Mouse (Mus musculus): ENCODE measurements around the gene Parm1.

Gene Parm1

DNA sequence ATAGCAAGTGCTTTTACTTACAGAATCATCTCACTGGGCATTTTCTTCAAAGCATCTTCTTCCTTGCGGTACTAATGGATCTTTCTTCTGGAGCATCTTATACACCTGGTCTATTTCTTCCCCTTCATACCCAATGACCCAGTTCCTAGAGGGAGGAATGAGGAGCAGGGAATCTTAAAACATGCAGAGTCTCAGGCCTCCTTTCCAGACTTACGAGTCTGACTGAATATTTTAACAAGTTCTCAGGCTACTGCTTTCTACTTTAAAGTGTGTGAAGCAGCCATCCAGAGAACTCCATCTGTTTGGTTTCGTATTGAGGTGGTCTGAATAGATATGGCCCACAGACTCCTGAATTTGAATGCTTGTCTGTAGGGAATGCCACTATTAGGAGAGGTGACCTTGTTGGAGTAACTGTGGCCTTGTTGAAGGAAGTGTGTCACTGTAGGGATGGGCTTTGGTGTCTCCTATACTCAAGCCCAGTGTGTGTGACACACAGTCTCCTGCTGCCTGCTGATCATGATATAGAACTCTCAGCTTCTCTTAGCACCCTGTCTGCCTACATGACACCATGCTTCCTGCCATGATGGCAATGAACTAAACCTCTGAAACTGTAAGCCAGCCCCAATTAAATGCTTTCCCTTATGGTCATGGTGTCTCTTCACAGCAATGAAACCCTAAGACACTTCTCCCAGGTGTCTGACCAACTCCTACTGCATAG is 137.1 kb downstream of the Parm1 start:
- DNase-seq (ENCODE audit: low read depth), result no peak

DNA sequence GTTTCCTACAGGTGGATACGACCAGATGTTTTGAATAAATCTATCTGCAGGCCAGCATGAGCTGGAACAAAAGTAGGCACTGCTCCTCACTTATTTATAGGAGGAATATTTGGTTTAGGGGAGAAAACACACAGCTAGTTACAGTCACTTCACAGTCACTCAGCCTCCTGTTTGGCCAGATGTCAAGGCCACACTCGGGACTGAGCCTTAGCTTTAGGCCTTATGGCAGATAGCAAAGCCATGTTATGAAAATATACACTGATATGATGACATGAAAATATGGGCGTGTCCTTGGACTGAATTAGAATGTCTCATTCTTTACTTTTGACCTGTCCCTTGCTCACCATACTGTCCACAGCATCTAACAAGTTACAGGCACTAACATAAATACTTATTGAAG is 137.8 kb downstream of the Parm1 start:
- DNase-seq (ENCODE audit: low read depth), result no peak

DNA sequence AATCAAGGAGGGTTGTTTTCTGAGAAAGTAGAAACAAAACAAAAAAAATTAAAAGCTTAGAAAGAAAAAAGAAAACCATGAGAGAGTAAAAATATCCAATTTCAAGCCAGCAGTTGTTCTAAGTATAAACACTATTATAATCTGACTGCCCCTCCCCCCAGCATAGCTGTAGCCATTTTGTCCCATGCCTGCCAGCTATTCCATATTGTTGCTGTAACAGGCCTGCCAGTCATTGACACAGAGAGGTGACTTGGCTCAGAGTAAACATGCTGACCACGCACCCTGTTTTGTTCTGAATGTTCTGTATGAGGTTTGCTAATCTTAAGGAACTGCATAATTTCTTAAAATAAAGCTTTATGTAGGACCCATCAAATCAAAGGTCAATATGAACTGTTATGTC is 145.3 kb downstream of the Parm1 start:
- no peak for DNase-seq (ENCODE audit: low read depth)

DNA sequence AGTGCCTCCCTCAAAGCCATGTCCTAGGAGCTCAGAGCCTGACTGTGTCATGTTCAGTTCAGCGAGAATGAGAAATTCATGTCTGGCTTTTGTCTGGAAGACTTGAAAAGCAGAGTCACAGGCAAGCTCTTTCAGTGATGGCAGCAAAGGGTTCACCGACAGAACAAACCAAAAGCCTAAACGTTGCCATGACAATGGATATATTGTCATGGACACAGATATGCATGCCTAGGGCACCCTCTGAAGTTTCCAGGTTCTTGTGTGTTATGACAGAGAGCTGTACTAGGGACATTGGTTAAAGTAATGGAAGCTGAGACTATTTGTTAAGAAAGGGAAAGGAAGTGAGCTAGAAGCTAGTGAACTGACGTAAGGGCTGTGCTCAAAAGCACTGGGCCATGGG is 149.7 kb downstream of the Parm1 start:
- no peak for DNase-seq (ENCODE audit: low read depth)

DNA sequence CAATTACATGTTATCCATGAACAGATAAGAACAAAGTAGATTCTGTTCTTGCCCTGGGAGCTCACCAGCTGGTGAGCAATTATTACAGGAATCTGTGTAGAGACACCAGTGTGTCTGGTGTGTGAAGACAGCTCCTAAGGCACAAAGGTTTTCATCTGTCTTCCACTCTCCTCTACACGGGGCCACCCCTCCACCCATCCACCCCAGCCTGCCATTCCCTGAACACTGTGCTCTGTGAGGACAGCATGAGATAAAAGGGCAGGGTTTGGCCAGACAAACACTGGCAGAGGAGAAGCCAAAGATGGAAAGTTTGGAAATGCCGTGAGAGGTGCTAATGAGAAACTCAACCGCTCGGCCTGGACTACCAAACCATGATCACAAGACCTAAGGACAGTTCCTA is 151.8 kb downstream of the Parm1 start:
- no peak for DNase-seq (ENCODE audit: low read depth)

Data from c-Kit-positive CD71-negative TER-119-negative erythroid progenitor cells, embryonic 14.5 days (primary cell).